8 mouse cellular contexts compared by ENCODE assay signal in genomic region chr11:102140508-102140907, GRCm38 (mm10). TPM values are rescaled to one million over a fixed set of nuclear protein-coding genes. Genes with fewer than 3 reads are reported as not detected.
DNase-seq lines count a peak whose midpoint lies in the region; ATAC-seq and TF ChIP-seq lines count a peak whose summit lies in the region.
"Had no signal": no experiment of that assay in that cellular context is flagged by ENCODE, and none has a peak within 500 bp of the region (broad histone marks: within the 10 kb centered on the region; RNA-seq: fewer than 3 reads in every experiment).

No protein-coding gene starts in this region.

- peaks cover 19% of the 10 kb centered on the region for H3K4me1 ChIP-seq in kidney, embryonic 15.5 days
- no peaks in the 10 kb centered on the region for H3K4me1 ChIP-seq in ES-Bruce4 (ENCODE audit: control insufficient read depth, insufficient read depth, low read length)

- 6% methylated on average over 5 of the region's 5 CpGs for WGBS in kidney, embryonic 15.5 days

- peaks cover 46% of the 10 kb centered on the region for H3K27me3 ChIP-seq in kidney, embryonic 15.5 days
- H3K27me3 ChIP-seq in ES-Bruce4 (ENCODE audit: control insufficient read depth, insufficient read depth, low read length, poor library complexity, severe bottlenecking): no peaks in the 10 kb centered on the region

- no peak overlapping the region for H3K9ac ChIP-seq in kidney, embryonic 15.5 days
- no peak overlapping the region for H3K9ac ChIP-seq in ES-Bruce4 (ENCODE audit: low read depth, poor library complexity, severe bottlenecking)

- peak; percentile 32 for TF ChIP-seq CTCF in ES-Bruce4 (IDR thresholded peaks at IDR 0.05; ENCODE audit: low read depth, low read length)

- ATAC-seq in kidney, embryonic 15.5 days (replicated peaks; ENCODE audit: low FRiP score): no peak
- ATAC-seq in erythroid progenitor cell, adult 5-6 weeks (replicated peaks; ENCODE audit: low FRiP score, poor library complexity, severe bottlenecking): peak; percentile 68; the same call in 1 of the 2 replicates

- no peak overlapping the region for H3K4me2 ChIP-seq in kidney, embryonic 15.5 days

- intact Hi-C loops in left cerebral cortex, postnatal 14 days (cut with DNase I): no loop called here

- DNase-seq in kidney, adult 11 months: peak; percentile 43
- DNase-seq in adrenal gland, postnatal 14 days: peak; percentile 60
- DNase-seq in left cerebral cortex, postnatal 14 days (ENCODE audit: low spot score in 2 of 2): peak; percentile 51 to 77
- peak; percentile 50 for DNase-seq in retina, adult 2 months (ENCODE audit: low read depth, low spot score)

- TF ChIP-seq POLR2A in ES-Bruce4 (IDR thresholded peaks at IDR 0.05; ENCODE audit: insufficient read depth, low read length): no peak

- H3K27ac ChIP-seq in kidney, embryonic 15.5 days: no peak overlapping the region
- H3K27ac ChIP-seq in ES-Bruce4 (ENCODE audit: insufficient read depth, low read length): no peak overlapping the region

- TF ChIP-seq EP300 in ES-Bruce4 (IDR thresholded peaks at IDR 0.05; ENCODE audit: insufficient read depth, low read depth, low read length): no peak

- H3K36me3 ChIP-seq in kidney, embryonic 15.5 days: no peaks in the 10 kb centered on the region
- no peaks in the 10 kb centered on the region for H3K36me3 ChIP-seq in ES-Bruce4 (ENCODE audit: control insufficient read depth, insufficient read depth, low read length, poor library complexity, severe bottlenecking)

- no peaks in the 10 kb centered on the region for H3K9me3 ChIP-seq in kidney, embryonic 15.5 days (replicated peaks)
- no peaks in the 10 kb centered on the region for H3K9me3 ChIP-seq in ES-Bruce4 (replicated peaks; ENCODE audit: control insufficient read depth, insufficient read depth, low read length, poor library complexity, severe bottlenecking)

- H3K4me3 ChIP-seq in kidney, embryonic 15.5 days (replicated peaks): no peak overlapping the region
- no peak overlapping the region for H3K4me3 ChIP-seq in ES-Bruce4 (ENCODE audit: low read depth, low read length)

RNA-seq across cellular contexts. Expression of gene Nags, which starts 4.8 kb away (rescaled TPM):
- polyA plus RNA-seq in kidney, embryonic 15.5 days (2015; fragmentation: Nextera tagmentation; extraction: Ambion mirVana): 0.19 and 0.33 TPM in 2 replicates
- 0.65 TPM in 1 of 2 replicates, not detected in the other for polyA plus RNA-seq in ES-Bruce4 (2011; ENCODE audit: insufficient read depth, insufficient read length, low read depth, missing spikeins)
- 0.60 and 5.8 TPM in 2 replicates for total RNA-seq in adrenal gland, postnatal 14 days (2021)
- 3.8 TPM in 1 of 2 replicates, not detected in the other for total RNA-seq in erythroid progenitor cell, adult 5-6 weeks (2015; ENCODE audit: low replicate concordance)
- not detected in 2 replicates for total RNA-seq in erythroid progenitor cell, adult 5-6 weeks (2017; ENCODE audit: low replicate concordance)
- not detected for total RNA-seq in left cerebral cortex, postnatal 14 days (2021)

RNA-seq across cellular contexts. Expression of gene Tmem101, which starts 15.7 kb away (rescaled TPM):
- 35.3 and 36.5 TPM in 2 replicates for polyA plus RNA-seq in kidney, embryonic 15.5 days (2015; fragmentation: Nextera tagmentation; extraction: Ambion mirVana)
- polyA plus RNA-seq in ES-Bruce4 (2011; ENCODE audit: insufficient read depth, insufficient read length, low read depth, missing spikeins): 22.3 and 24.5 TPM in 2 replicates
- 14.4 and 16.5 TPM in 2 replicates for total RNA-seq in adrenal gland, postnatal 14 days (2021)
- total RNA-seq in erythroid progenitor cell, adult 5-6 weeks (2015; ENCODE audit: low replicate concordance): 1.1 and 1.3 TPM in 2 replicates
- total RNA-seq in erythroid progenitor cell, adult 5-6 weeks (2017; ENCODE audit: low replicate concordance): 2.9 and 5.1 TPM in 2 replicates
- 10 to 100 TPM; 27.0 to 30.3 TPM for total RNA-seq in left cerebral cortex, postnatal 14 days (2021)

RNA-seq across cellular contexts. Expression of gene Pyy, which starts 32.9 kb away (rescaled TPM):
- polyA plus RNA-seq in kidney, embryonic 15.5 days (2015; fragmentation: Nextera tagmentation; extraction: Ambion mirVana): 3.6 TPM in 1 of 2 replicates, not detected in the other
- not detected in 2 replicates for polyA plus RNA-seq in ES-Bruce4 (2011; ENCODE audit: insufficient read depth, insufficient read length, low read depth, missing spikeins)
- not detected in 2 replicates for total RNA-seq in adrenal gland, postnatal 14 days (2021)
- not detected in 2 replicates for total RNA-seq in erythroid progenitor cell, adult 5-6 weeks (2015; ENCODE audit: low replicate concordance)
- not detected in 2 replicates for total RNA-seq in erythroid progenitor cell, adult 5-6 weeks (2017; ENCODE audit: low replicate concordance)
- not detected for total RNA-seq in left cerebral cortex, postnatal 14 days (2021)
- total RNA-seq: gastrocnemius, postnatal 4 days had no signal

RNA-seq across cellular contexts. Expression of gene Ppy, which starts 39.4 kb away (rescaled TPM):
- polyA plus RNA-seq in kidney, embryonic 15.5 days (2015; fragmentation: Nextera tagmentation; extraction: Ambion mirVana): not detected in 2 replicates
- not detected in 2 replicates for polyA plus RNA-seq in ES-Bruce4 (2011; ENCODE audit: insufficient read depth, insufficient read length, low read depth, missing spikeins)
- total RNA-seq in adrenal gland, postnatal 14 days (2021): not detected in 2 replicates
- total RNA-seq in erythroid progenitor cell, adult 5-6 weeks (2015; ENCODE audit: low replicate concordance): not detected in 2 replicates
- not detected in 2 replicates for total RNA-seq in erythroid progenitor cell, adult 5-6 weeks (2017; ENCODE audit: low replicate concordance)
- total RNA-seq in left cerebral cortex, postnatal 14 days (2021): not detected
- total RNA-seq: gastrocnemius, postnatal 4 days had no signal

RNA-seq across cellular contexts. Expression of gene Lsm12, which starts 44.6 kb away (rescaled TPM):
- 122 and 135 TPM in 2 replicates for polyA plus RNA-seq in kidney, embryonic 15.5 days (2015; fragmentation: Nextera tagmentation; extraction: Ambion mirVana)
- 137 and 146 TPM in 2 replicates for polyA plus RNA-seq in ES-Bruce4 (2011; ENCODE audit: insufficient read depth, insufficient read length, low read depth, missing spikeins)
- total RNA-seq in adrenal gland, postnatal 14 days (2021): 78.7 and 81.0 TPM in 2 replicates
- 60.8 and 82.5 TPM in 2 replicates for total RNA-seq in erythroid progenitor cell, adult 5-6 weeks (2015; ENCODE audit: low replicate concordance)
- 28.0 and 39.7 TPM in 2 replicates for total RNA-seq in erythroid progenitor cell, adult 5-6 weeks (2017; ENCODE audit: low replicate concordance)
- 10 to 100 TPM; 60.5 to 65.2 TPM for total RNA-seq in left cerebral cortex, postnatal 14 days (2021)
